Mouse (Mus musculus): Measurements from ENCODE around the gene Cfap97.

GRCm38 (mm10) chr8:46197673-46198072 lies 46.1 kb downstream of the Cfap97 start:
- TF ChIP-seq ZC3H11A (IDR thresholded peaks at IDR 0.05; ENCODE audit: borderline replicate concordance, low read depth, low read length) (no peak), HCFC1 (IDR thresholded peaks at IDR 0.05; ENCODE audit: borderline replicate concordance, insufficient read depth, low read length) (no peak), ZNF384 (IDR thresholded peaks at IDR 0.05; ENCODE audit: low read depth, low read length) (no peak), MAFK (IDR thresholded peaks at IDR 0.05; ENCODE audit: insufficient read depth, low read depth, low read length) (no peak), CHD2 (IDR thresholded peaks at IDR 0.05; ENCODE audit: low read depth, low read length) (no peak)

Data from ES-E14 (cell line).